Mouse (Mus musculus) myocyte (in vitro differentiated cells): ENCODE measurements around the gene Fahd1. TPM values are rescaled to one million over a fixed set of nuclear protein-coding genes. Genes with fewer than 3 reads are reported as not detected.

Experiments
- H3K27me3 ChIP-seq: one replicate; pipeline ENCODE4 v1.6.1; 2011; ENCODE audit not compliant: control insufficient read depth, insufficient read depth, insufficient read length
- H3K36me3 ChIP-seq: one replicate; pipeline ENCODE4 v1.6.1; 2011; ENCODE audit not compliant: control insufficient read depth, insufficient read depth
- H3K4me2 ChIP-seq: one replicate; pipeline ENCODE4 v1.6.1; 2011; ENCODE audit warnings: low read depth, control low read depth
- H3K4me3 ChIP-seq: one replicate; pipeline ENCODE4 v1.5.1; 2011; ENCODE audit warnings: mild to moderate bottlenecking, control low read depth, moderate library complexity
- H3K79me2 ChIP-seq: one replicate; pipeline ENCODE4 v1.6.1; 2011; ENCODE audit not compliant: control insufficient read depth, insufficient read depth
- H3ac ChIP-seq: one replicate; pipeline ENCODE4 v1.6.1; 2011; ENCODE audit not compliant: control insufficient read depth, insufficient read length
- CEBPB ChIP-seq: IDR thresholded peaks from 2 replicates; pipeline ENCODE4 v1.6.1; 2011; ENCODE audit warnings: mild to moderate bottlenecking, moderate library complexity; ENCODE audit not compliant: poor library complexity, insufficient read depth, severe bottlenecking
- E2F4 ChIP-seq: IDR thresholded peaks from one replicate; pipeline ENCODE4 v1.6.1; 2011; ENCODE audit warnings: mild to moderate bottlenecking, control low read depth, moderate library complexity; ENCODE audit not compliant: insufficient read depth
- MAX ChIP-seq: IDR thresholded peaks from one replicate; pipeline ENCODE4 v1.6.1; 2011; ENCODE audit warnings: low read depth, mild to moderate bottlenecking, control low read depth
- MYOD1 ChIP-seq, 3 experiments: IDR thresholded peaks; one replicate each; pipeline ENCODE4 v1.6.1; 2011; ENCODE audit warnings: control low read depth in 2 of 3, low read depth in 2 of 3, mild to moderate bottlenecking in 2 of 3, moderate library complexity in 1 of 3; ENCODE audit not compliant: insufficient read length in 2 of 3, control insufficient read depth in 1 of 3
- MYOG ChIP-seq, 3 experiments: IDR thresholded peaks; one replicate each; pipeline ENCODE4 v1.6.1; 2011; ENCODE audit warnings: control low read depth in 2 of 3, low read depth in 2 of 3, mild to moderate bottlenecking in 2 of 3; ENCODE audit not compliant: insufficient read length in 2 of 3, control insufficient read depth in 1 of 3, insufficient read depth in 1 of 3
- POLR2A ChIP-seq: IDR thresholded peaks from one replicate; pipeline ENCODE4 v1.6.1; 2011; ENCODE audit warnings: low read depth, mild to moderate bottlenecking, control low read depth, moderate library complexity; ENCODE audit not compliant: insufficient read length
- POLR2AphosphoS2 ChIP-seq: IDR thresholded peaks from one replicate; pipeline ENCODE4 v1.6.1; 2011; ENCODE audit warnings: low read depth, control low read depth; ENCODE audit not compliant: insufficient read length
- REST ChIP-seq: IDR thresholded peaks from one replicate; pipeline ENCODE4 v1.6.1; 2011; ENCODE audit warnings: mild to moderate bottlenecking, control low read depth, moderate library complexity; ENCODE audit not compliant: insufficient read depth, insufficient read length
- SRF ChIP-seq: IDR thresholded peaks from one replicate; pipeline ENCODE4 v1.6.1; 2011; ENCODE audit warnings: low read depth; ENCODE audit not compliant: control insufficient read depth, insufficient read length
- TCF12 ChIP-seq: IDR thresholded peaks from one replicate; pipeline ENCODE4 v1.6.1; 2011; ENCODE audit warnings: mild to moderate bottlenecking, control low read depth; ENCODE audit not compliant: poor library complexity, insufficient read depth, severe bottlenecking
- TCF3 ChIP-seq: IDR thresholded peaks from one replicate; pipeline ENCODE4 v1.6.1; 2011; ENCODE audit warnings: low read depth, control low read depth; ENCODE audit not compliant: insufficient read length
- USF1 ChIP-seq: IDR thresholded peaks from one replicate; pipeline ENCODE4 v1.6.1; 2011; ENCODE audit warnings: low read depth, mild to moderate bottlenecking, control low read depth, moderate library complexity
- polyA plus RNA-seq: library from polyadenylated mRNA; unstranded; fragments of >200 nt; fragmentation: generic; extraction: Trizol; gene quantifications from one replicate; pipeline ENCODE4 v1.2.1, GENCODE M21; 2012; ENCODE audit warnings: missing spikeins

The Fahd1 gene
- polyA plus RNA-seq, 1 experiment = 9.5 TPM

- no peak overlapping the region for H3K4me3 ChIP-seq
- TF ChIP-seq MAX (no peak), SRF (no peak), USF1 (no peak), TCF3 (no peak), POLR2A (no peak), CEBPB (no peak), POLR2AphosphoS2 (no peak), MYOG (IDR thresholded peaks at IDR 0.05; ENCODE audit: control insufficient read depth in 1 of 3, insufficient read depth in 1 of 3, insufficient read length in 2 of 3, low read depth in 2 of 3) (no peak), REST (no peak), TCF12 (no peak), MYOD1 (IDR thresholded peaks at IDR 0.05; ENCODE audit: control insufficient read depth in 1 of 3, insufficient read length in 2 of 3, low read depth in 2 of 3) (no peak)
- H3ac ChIP-seq = no peak overlapping the region
- H3K4me2 ChIP-seq = no peak overlapping the region
- H3K79me2 ChIP-seq = peaks cover 6% of the 10 kb centered on the region
- no peaks in the 10 kb centered on the region for H3K36me3 ChIP-seq
- no peaks in the 10 kb centered on the region for H3K27me3 ChIP-seq
Observed at GRCm38 (mm10) chr17:24884391-24884790, 34.2 kb upstream of the Fahd1 start.

GRCm38 (mm10) chr17:24881738-24882440, 31.7 kb upstream of the Fahd1 start:
- peak overlapping the region; percentile 44 for H3K4me2 ChIP-seq
- no peaks in the 10 kb centered on the region for H3K27me3 ChIP-seq
- no peaks in the 10 kb centered on the region for H3K79me2 ChIP-seq
- H3ac ChIP-seq = no peak overlapping the region
- TF ChIP-seq MYOG (IDR thresholded peaks at IDR 0.05; ENCODE audit: control insufficient read depth in 1 of 3, insufficient read depth in 1 of 3, insufficient read length in 2 of 3, low read depth in 2 of 3) (no peak), MYOD1 (IDR thresholded peaks at IDR 0.05; ENCODE audit: control insufficient read depth in 1 of 3, insufficient read length in 2 of 3, low read depth in 2 of 3) (no peak), SRF (no peak), TCF12 (no peak), E2F4 (no peak), CEBPB (no peak), MAX (no peak), TCF3 (no peak), USF1 (no peak), POLR2AphosphoS2 (no peak), POLR2A (no peak), REST (no peak)
- H3K36me3 ChIP-seq = no peaks in the 10 kb centered on the region
- no peak overlapping the region for H3K4me3 ChIP-seq

- no peak overlapping the region for H3K4me3 ChIP-seq
- H3K79me2 ChIP-seq = no peaks in the 10 kb centered on the region
- TF ChIP-seq MYOG (IDR thresholded peaks at IDR 0.05; ENCODE audit: control insufficient read depth in 1 of 3, insufficient read depth in 1 of 3, insufficient read length in 2 of 3, low read depth in 2 of 3) = no peak
Observed at GRCm38 (mm10) chr17:24878531-24878930, 28.4 kb upstream of the Fahd1 start.

GRCm38 (mm10) chr17:24878117-24878397, 27.9 kb upstream of the Fahd1 start:
- H3K79me2 ChIP-seq = no peaks in the 10 kb centered on the region
- no peak overlapping the region for H3K4me3 ChIP-seq
- H3K36me3 ChIP-seq = no peaks in the 10 kb centered on the region
- no peak for TF ChIP-seq POLR2A
- no peak for TF ChIP-seq TCF3
- TF ChIP-seq REST = no peak
- no peak for TF ChIP-seq POLR2AphosphoS2
- TF ChIP-seq MAX = no peak
- TF ChIP-seq CEBPB = no peak
- TF ChIP-seq MYOG (IDR thresholded peaks at IDR 0.05; ENCODE audit: control insufficient read depth in 1 of 3, insufficient read depth in 1 of 3, insufficient read length in 2 of 3, low read depth in 2 of 3) = no peak
- TF ChIP-seq USF1 = no peak
- no peak for TF ChIP-seq MYOD1 (IDR thresholded peaks at IDR 0.05; ENCODE audit: control insufficient read depth in 1 of 3, insufficient read length in 2 of 3, low read depth in 2 of 3)
- no peak for TF ChIP-seq TCF12
- no peak for TF ChIP-seq SRF
- H3ac ChIP-seq = no peak overlapping the region
- H3K27me3 ChIP-seq = peaks cover 5% of the 10 kb centered on the region
- H3K4me2 ChIP-seq = no peak overlapping the region

More at GRCm38 (mm10) chr17:24878531-24878930, 28.4 kb upstream of the Fahd1 start:
- peaks cover 5% of the 10 kb centered on the region for H3K27me3 ChIP-seq
- H3ac ChIP-seq = no peak overlapping the region
- H3K36me3 ChIP-seq = no peaks in the 10 kb centered on the region
- H3K4me2 ChIP-seq = no peak overlapping the region
